In genomic region chr16:23953189-23953958, GRCm38 (mm10) we compare ENCODE assay signal across 9 mouse cellular contexts. TPM values are rescaled to one million over a fixed set of nuclear protein-coding genes. Genes with fewer than 3 reads are reported as not detected.
DNase-seq lines count a peak whose midpoint lies in the region; ATAC-seq lines count a peak whose summit lies in the region.
"Had no signal": no experiment of that assay in that cellular context is flagged by ENCODE, and none has a peak within 500 bp of the region (broad histone marks: within the 10 kb centered on the region; RNA-seq: fewer than 3 reads in every experiment).

No protein-coding gene starts in this region.

- H3K4me1 ChIP-seq in kidney, embryonic 14.5 days (ENCODE audit: control insufficient read depth, insufficient read depth, low read length) = no peaks in the 10 kb centered on the region
- no peaks in the 10 kb centered on the region for H3K4me1 ChIP-seq in midbrain, embryonic 12.5 days

- H3K9me3 ChIP-seq in kidney, embryonic 14.5 days (ENCODE audit: control insufficient read depth, low read length) = no peaks in the 10 kb centered on the region
- H3K9me3 ChIP-seq in midbrain, embryonic 12.5 days = no peaks in the 10 kb centered on the region

- no peak overlapping the region for H3K27ac ChIP-seq in kidney, embryonic 14.5 days (ENCODE audit: low read depth, low read length)
- no peak overlapping the region for H3K27ac ChIP-seq in midbrain, embryonic 12.5 days (replicated peaks)

- 51% methylated on average over 11 of the region's 11 CpGs for WGBS in kidney, embryonic 14.5 days
- 55% methylated on average over 11 of the region's 11 CpGs for WGBS in midbrain, embryonic 12.5 days

- DNase-seq in kidney, adult 18-20 months = peak; percentile 34
- DNase-seq in ES-CJ7 (ENCODE audit: low read depth, low spot score) (peak; percentile 63), MN1 (ENCODE audit: low spot score) (no peak)
- peak; percentile 39 for DNase-seq in cerebellum, adult 8-10 months
- peak; percentile 68 to 78 for DNase-seq in layer of hippocampus, postnatal 10 days (ENCODE audit: low spot score in 2 of 2)

- no peak overlapping the region for H3K4me3 ChIP-seq in kidney, embryonic 14.5 days (ENCODE audit: low read length)
- H3K4me3 ChIP-seq in midbrain, embryonic 12.5 days = no peak overlapping the region

- ATAC-seq in kidney, embryonic 14.5 days (ENCODE audit: low FRiP score, low TSS enrichment) = no peak
- peak; percentile 55 for ATAC-seq in granulocyte monocyte progenitor cell, adult 5-6 weeks (replicated peaks; ENCODE audit: poor library complexity, severe bottlenecking)
- 0 out of 2 replicates have a peak, but pooled peaks have one; percentile 44 for ATAC-seq in midbrain, embryonic 12.5 days (ENCODE audit: low FRiP score, low read depth)

- H3K36me3 ChIP-seq in kidney, embryonic 14.5 days (ENCODE audit: control insufficient read depth, insufficient read depth, low read length) = no peaks in the 10 kb centered on the region
- H3K36me3 ChIP-seq in midbrain, embryonic 12.5 days = no peaks in the 10 kb centered on the region

- no peak overlapping the region for H3K9ac ChIP-seq in kidney, embryonic 14.5 days (ENCODE audit: low read depth, low read length)
- H3K9ac ChIP-seq in midbrain, embryonic 12.5 days (replicated peaks) = no peak overlapping the region

- no peak overlapping the region for H3K4me2 ChIP-seq in kidney, embryonic 14.5 days (replicated peaks; ENCODE audit: low read depth, low read length)
- no peak overlapping the region for H3K4me2 ChIP-seq in midbrain, embryonic 12.5 days (replicated peaks)

- H3K27me3 ChIP-seq in kidney, embryonic 14.5 days (ENCODE audit: control insufficient read depth, insufficient read depth, low read length) = no peaks in the 10 kb centered on the region
- H3K27me3 ChIP-seq in midbrain, embryonic 12.5 days = no peaks in the 10 kb centered on the region

RNA-seq across cellular contexts. Expression of gene Rtp2, which starts 21.2 kb away (rescaled TPM):
- polyA plus RNA-seq in kidney, embryonic 14.5 days (2014; fragmentation: Nextera tagmentation; extraction: Ambion mirVana) = not detected in 2 replicates
- total RNA-seq in granulocyte monocyte progenitor cell, adult 5-6 weeks (2014; fragmentation: Nextera tagmentation) = not detected in 2 replicates
- total RNA-seq in granulocyte monocyte progenitor cell, adult 5-6 weeks (2017) = not detected in 2 replicates
- total RNA-seq in layer of hippocampus, postnatal 10 days (2021) = 1 to 10 TPM in 1 of 2 experiments, under 1 TPM in 1; 0.82 to 1.1 TPM
- not detected in 2 replicates for polyA plus RNA-seq in midbrain, embryonic 12.5 days (2016; fragmentation: Nextera tagmentation; extraction: Ambion mirVana)
- polyA plus RNA-seq: liver, embryonic 16.5 days had no signal

RNA-seq across cellular contexts. Expression of gene Gm37419, which starts 34.9 kb away (rescaled TPM):
- polyA plus RNA-seq in kidney, embryonic 14.5 days (2014; fragmentation: Nextera tagmentation; extraction: Ambion mirVana) = not detected in 2 replicates
- not detected in 2 replicates for total RNA-seq in granulocyte monocyte progenitor cell, adult 5-6 weeks (2014; fragmentation: Nextera tagmentation)
- total RNA-seq in granulocyte monocyte progenitor cell, adult 5-6 weeks (2017) = not detected in 2 replicates
- not detected for total RNA-seq in layer of hippocampus, postnatal 10 days (2021)
- polyA plus RNA-seq in midbrain, embryonic 12.5 days (2016; fragmentation: Nextera tagmentation; extraction: Ambion mirVana) = not detected in 2 replicates
- polyA plus RNA-seq: liver, embryonic 16.5 days had no signal

RNA-seq across cellular contexts. Expression of gene Bcl6, which starts 35.3 kb away (rescaled TPM):
- polyA plus RNA-seq in kidney, embryonic 14.5 days (2014; fragmentation: Nextera tagmentation; extraction: Ambion mirVana) = 0.73 and 0.91 TPM in 2 replicates
- total RNA-seq in granulocyte monocyte progenitor cell, adult 5-6 weeks (2014; fragmentation: Nextera tagmentation) = 4.4 and 5.7 TPM in 2 replicates
- 1.5 and 2.1 TPM in 2 replicates for total RNA-seq in granulocyte monocyte progenitor cell, adult 5-6 weeks (2017)
- 10 to 100 TPM; 31.9 to 36.6 TPM for total RNA-seq in layer of hippocampus, postnatal 10 days (2021)
- 0.15 and 0.25 TPM in 2 replicates for polyA plus RNA-seq in midbrain, embryonic 12.5 days (2016; fragmentation: Nextera tagmentation; extraction: Ambion mirVana)

Comparison
In these comparisons a context has a peak if more than half of its experiments do, and no peak if none do; other contexts are left out.
1. RNA of gene Bcl6, which starts 35.3 kb away (total RNA-seq): 31.9 to 36.6 TPM in layer of hippocampus, postnatal 10 days; 1.5 to 5.7 TPM in granulocyte monocyte progenitor cell, adult 5-6 weeks; every median in the first group is over 4 times any median in the second.